ENCODE assay signal across 8 mouse cellular contexts in genomic region chr7:37769526-37770399, GRCm38 (mm10). TPM values are rescaled to one million over a fixed set of nuclear protein-coding genes. Genes with fewer than 3 reads are reported as not detected.
A peak's percentile ranks its signal among the peaks of the same experiment; 100 is the strongest.
DNase-seq lines count a peak whose midpoint lies in the region; ATAC-seq lines count a peak whose summit lies in the region.

No protein-coding gene starts in this region.

- ATAC-seq in lung, embryonic 16.5 days (ENCODE audit: low read depth): peak; percentile 41; the same call in 1 of the 2 replicates
- peak; percentile 24; the same call in 1 of the 2 replicates for ATAC-seq in cerebellum, adult (ENCODE audit: insufficient number of reproducible peaks, low FRiP score, low TSS enrichment)
- peak; percentile 5; the same call in 1 of the 2 replicates for ATAC-seq in forebrain, embryonic 11.5 days (replicated peaks; ENCODE audit: low FRiP score)
- ATAC-seq in intestine, embryonic 16.5 days: no peak; the same call in none of the 2 replicates
- no peak for ATAC-seq in frontal cortex, adult (ENCODE audit: low TSS enrichment)

- peaks cover 26% of the 10 kb centered on the region for H3K4me1 ChIP-seq in lung, embryonic 16.5 days (replicated peaks; ENCODE audit: control insufficient read depth, insufficient read depth, low read length)
- peaks cover 8% of the 10 kb centered on the region; the same call in 1 of the 2 replicates for H3K4me1 ChIP-seq in forebrain, embryonic 11.5 days (replicated peaks; ENCODE audit: control insufficient read depth, insufficient read depth, low read length)
- H3K4me1 ChIP-seq in intestine, embryonic 16.5 days (ENCODE audit: control insufficient read depth, insufficient read depth, low read length): peaks cover 9% of the 10 kb centered on the region; the same call in 1 of the 2 replicates

- no peaks in the 10 kb centered on the region for H3K36me3 ChIP-seq in lung, embryonic 16.5 days (ENCODE audit: control insufficient read depth, insufficient read depth, low read length)
- H3K36me3 ChIP-seq in forebrain, embryonic 11.5 days (ENCODE audit: control insufficient read depth, insufficient read depth, low read length): no peaks in the 10 kb centered on the region
- H3K36me3 ChIP-seq in intestine, embryonic 16.5 days (ENCODE audit: control insufficient read depth, insufficient read depth, low read length): no peaks in the 10 kb centered on the region

- H3K27ac ChIP-seq in lung, embryonic 16.5 days (ENCODE audit: low read length): peak overlapping the region; percentile 55
- H3K27ac ChIP-seq in forebrain, embryonic 11.5 days (ENCODE audit: low read depth, low read length): peak overlapping the region; percentile 93
- H3K27ac ChIP-seq in intestine, embryonic 16.5 days (ENCODE audit: low read length): peak overlapping the region; percentile 61; the same call in 1 of the 2 replicates

- H3K4me2 ChIP-seq in lung, embryonic 16.5 days (ENCODE audit: low read depth, low read length): peak overlapping the region; percentile 99
- H3K4me2 ChIP-seq in forebrain, embryonic 11.5 days (ENCODE audit: low read depth, low read length, severe bottlenecking): peak overlapping the region; percentile 98
- H3K4me2 ChIP-seq in intestine, embryonic 16.5 days (ENCODE audit: low read depth, low read length): peak overlapping the region; percentile 88

- 2% methylated on average over 49 of the region's 53 CpGs for WGBS in lung, embryonic 16.5 days
- under 1% methylated on average over 53 of the region's 53 CpGs for WGBS in forebrain, embryonic 11.5 days
- WGBS in intestine, embryonic 16.5 days: under 1% methylated on average over 52 of the region's 53 CpGs

- peak overlapping the region; percentile 65 for H3K9ac ChIP-seq in lung, embryonic 16.5 days (ENCODE audit: low read length)
- H3K9ac ChIP-seq in forebrain, embryonic 11.5 days (ENCODE audit: low read length): peak overlapping the region; percentile 79
- peak overlapping the region; percentile 68 for H3K9ac ChIP-seq in intestine, embryonic 16.5 days (ENCODE audit: low read depth, low read length)

- peak overlapping the region; percentile 59 for H3K4me3 ChIP-seq in lung, embryonic 16.5 days (ENCODE audit: low read length)
- H3K4me3 ChIP-seq in forebrain, embryonic 11.5 days (ENCODE audit: low read depth, low read length): peak overlapping the region; percentile 55
- H3K4me3 ChIP-seq in intestine, embryonic 16.5 days (ENCODE audit: low read length): peak overlapping the region; percentile 54

- peaks cover 55% of the 10 kb centered on the region for H3K27me3 ChIP-seq in lung, embryonic 16.5 days (ENCODE audit: control insufficient read depth, insufficient read depth, low read depth, low read length)
- peaks cover 5% of the 10 kb centered on the region; the same call in 1 of the 2 replicates for H3K27me3 ChIP-seq in forebrain, embryonic 11.5 days (ENCODE audit: control insufficient read depth, insufficient read depth, low read length)
- H3K27me3 ChIP-seq in intestine, embryonic 16.5 days (replicated peaks; ENCODE audit: control insufficient read depth, insufficient read depth, low read length): peaks cover 60% of the 10 kb centered on the region

- DNase-seq in lung, postnatal 36 days: no peak
- peak; percentile 79 for DNase-seq in forebrain, embryonic 11.5 days (ENCODE audit: low spot score)
- DNase-seq in neural tube, embryonic 10.5 days (ENCODE audit: extremely low spot score, low spot score): peak; percentile 74
- no peak for DNase-seq in thymus, postnatal 10 days (ENCODE audit: low spot score in 2 of 2)

- H3K9me3 ChIP-seq in lung, embryonic 16.5 days (ENCODE audit: control insufficient read depth, low read length): no peaks in the 10 kb centered on the region
- no peaks in the 10 kb centered on the region for H3K9me3 ChIP-seq in forebrain, embryonic 11.5 days (ENCODE audit: control insufficient read depth, low read length)
- no peaks in the 10 kb centered on the region for H3K9me3 ChIP-seq in intestine, embryonic 16.5 days (ENCODE audit: control insufficient read depth, low read length)

RNA-seq across cellular contexts. Expression of gene Zfp536, which starts 3.7 kb away (rescaled TPM):
- 11.0 and 11.4 TPM in 2 replicates for polyA plus RNA-seq in lung, embryonic 16.5 days (2015; fragmentation: Nextera tagmentation; extraction: Ambion mirVana)
- 34.4 and 41.8 TPM in 2 replicates for polyA plus RNA-seq in forebrain, embryonic 11.5 days (2014; fragmentation: Nextera tagmentation; extraction: Ambion mirVana)
- polyA plus RNA-seq in intestine, embryonic 16.5 days (2015; fragmentation: Nextera tagmentation; extraction: Ambion mirVana): 7.0 and 8.8 TPM in 2 replicates

Comparison
In these comparisons a context has a peak if more than half of its experiments do, and no peak if none do; other contexts are left out.
1. ATAC-seq: peak in lung, embryonic 16.5 days (single experiment), cerebellum, adult (single experiment) and forebrain, embryonic 11.5 days (single experiment); none in intestine, embryonic 16.5 days (single experiment) and frontal cortex, adult (single experiment).
2. DNase-seq: peak in forebrain, embryonic 11.5 days (single experiment) and neural tube, embryonic 10.5 days (single experiment); none in lung, postnatal 36 days (single experiment) and thymus, postnatal 10 days (0 of 2).
3. Peak in every context shown above with its lines, with median percentiles within 50 percentile points of each other: H3K27ac ChIP-seq, H3K4me2 ChIP-seq, H3K4me3 ChIP-seq and H3K9ac ChIP-seq.